Comparison of ENCODE assay signal across 7 mouse cellular contexts in genomic region chr10:60003213-60003752, GRCm38 (mm10). TPM values are rescaled to one million over a fixed set of nuclear protein-coding genes. Genes with fewer than 3 reads are reported as not detected.
DNase-seq lines count a peak whose midpoint lies in the region; ATAC-seq and TF ChIP-seq lines count a peak whose summit lies in the region.

No protein-coding gene starts in this region.

- H3K27me3 ChIP-seq in thymus, adult 2 months (ENCODE audit: control insufficient read depth, insufficient read depth, low read length), result no peaks in the 10 kb centered on the region
- H3K27me3 ChIP-seq in forebrain, embryonic 11.5 days (ENCODE audit: control insufficient read depth, insufficient read depth, low read length), result no peaks in the 10 kb centered on the region
- H3K27me3 ChIP-seq in liver, embryonic 13.5 days, result no peaks in the 10 kb centered on the region

- H3K4me3 ChIP-seq in thymus, adult 2 months (ENCODE audit: control insufficient read depth, insufficient read depth, low read length), result peak overlapping the region; percentile 61
- H3K4me3 ChIP-seq in forebrain, embryonic 11.5 days (ENCODE audit: low read depth, low read length), result peak overlapping the region; percentile 69
- H3K4me3 ChIP-seq in liver, embryonic 13.5 days (replicated peaks), result peak overlapping the region; percentile 79

- H3K9ac ChIP-seq in forebrain, embryonic 11.5 days (ENCODE audit: low read length), result peak overlapping the region; percentile 85
- peak overlapping the region; percentile 84 for H3K9ac ChIP-seq in liver, embryonic 13.5 days

- no peak; the same call in none of the 2 replicates for ATAC-seq in forebrain, embryonic 11.5 days (replicated peaks; ENCODE audit: low FRiP score)
- no peak for ATAC-seq in liver, embryonic 13.5 days (ENCODE audit: low read depth)
- no peak; the same call in 1 of the 2 replicates for ATAC-seq in granulocyte monocyte progenitor cell, adult 5-6 weeks (replicated peaks; ENCODE audit: poor library complexity, severe bottlenecking)

- H3K36me3 ChIP-seq in thymus, adult 2 months (ENCODE audit: control insufficient read depth, insufficient read depth, low read length), result no peaks in the 10 kb centered on the region
- H3K36me3 ChIP-seq in forebrain, embryonic 11.5 days (ENCODE audit: control insufficient read depth, insufficient read depth, low read length), result no peaks in the 10 kb centered on the region
- peaks cover 18% of the 10 kb centered on the region for H3K36me3 ChIP-seq in liver, embryonic 13.5 days

- 1% methylated on average over 21 of the region's 21 CpGs for WGBS in thymus, adult 2 months
- WGBS in forebrain, embryonic 11.5 days, result under 1% methylated on average over 21 of the region's 21 CpGs
- WGBS in liver, embryonic 13.5 days (ENCODE audit: insufficient replicate concordance), result 2% methylated on average over 21 of the region's 21 CpGs

- H3K9me3 ChIP-seq in forebrain, embryonic 11.5 days (ENCODE audit: control insufficient read depth, low read length), result no peaks in the 10 kb centered on the region
- H3K9me3 ChIP-seq in liver, embryonic 13.5 days (replicated peaks), result no peaks in the 10 kb centered on the region

- DNase-seq in thymus, adult 2 months, result no peak
- DNase-seq in thymus, postnatal 25 days, result no peak
- DNase-seq in forebrain, embryonic 11.5 days (ENCODE audit: low spot score), result no peak
- no peak for DNase-seq in liver, embryonic 13.5 days
- no peak for DNase-seq in adrenal gland, postnatal 36 days
- no peak for DNase-seq in urinary bladder, postnatal 14 days (ENCODE audit: low spot score)

- peaks cover 26% of the 10 kb centered on the region for H3K4me1 ChIP-seq in thymus, adult 2 months (replicated peaks; ENCODE audit: control insufficient read depth, insufficient read depth, low read length)
- 0 out of 2 replicates have a peak, but pooled peaks cover 6% of the 10 kb centered on the region for H3K4me1 ChIP-seq in forebrain, embryonic 11.5 days (replicated peaks; ENCODE audit: control insufficient read depth, insufficient read depth, low read length)
- H3K4me1 ChIP-seq in liver, embryonic 13.5 days (replicated peaks), result peaks cover 47% of the 10 kb centered on the region

- H3K4me2 ChIP-seq in forebrain, embryonic 11.5 days (ENCODE audit: low read depth, low read length, severe bottlenecking), result peak overlapping the region; percentile 85
- peak overlapping the region; percentile 87 for H3K4me2 ChIP-seq in liver, embryonic 13.5 days

- no peak for TF ChIP-seq POLR2A in thymus, adult 2 months (IDR thresholded peaks at IDR 0.05; ENCODE audit: control insufficient read depth, extremely low read depth, insufficient read depth, low read length, poor library complexity)

- peak overlapping the region; percentile 87 for H3K27ac ChIP-seq in thymus, adult 2 months (ENCODE audit: control insufficient read depth, insufficient read depth, low read length)
- peak overlapping the region; percentile 96 for H3K27ac ChIP-seq in forebrain, embryonic 11.5 days (ENCODE audit: low read depth, low read length)
- peak overlapping the region; percentile 100 for H3K27ac ChIP-seq in liver, embryonic 13.5 days

- no peak for TF ChIP-seq CTCF in thymus, adult 2 months (IDR thresholded peaks at IDR 0.05; ENCODE audit: borderline replicate concordance, control insufficient read depth, extremely low read depth, insufficient read depth, low read length, poor library complexity)

RNA-seq across cellular contexts. Expression of gene Anapc16, which starts 0.3 kb away (rescaled TPM):
- polyA plus RNA-seq in thymus, adult 2 months (2012; rRNA removed), result 108 and 136 TPM in 2 replicates
- polyA plus RNA-seq in forebrain, embryonic 11.5 days (2014; fragmentation: Nextera tagmentation; extraction: Ambion mirVana), result 94.6 and 99.4 TPM in 2 replicates
- polyA plus RNA-seq in liver, embryonic 13.5 days (2015; fragmentation: Nextera tagmentation; extraction: Ambion mirVana), result 46.4 and 52.7 TPM in 2 replicates
- total RNA-seq in adrenal gland, postnatal 36 days (2021), result 10 to 100 TPM; 67.5 to 72.7 TPM
- total RNA-seq in granulocyte monocyte progenitor cell, adult 5-6 weeks (2014; fragmentation: Nextera tagmentation), result 36.2 and 43.2 TPM in 2 replicates
- total RNA-seq in granulocyte monocyte progenitor cell, adult 5-6 weeks (2017), result 46.2 and 48.8 TPM in 2 replicates

RNA-seq across cellular contexts. Expression of gene Ascc1, which starts 0.7 kb away (rescaled TPM):
- polyA plus RNA-seq in thymus, adult 2 months (2012; rRNA removed), result 24.2 and 26.2 TPM in 2 replicates
- polyA plus RNA-seq in forebrain, embryonic 11.5 days (2014; fragmentation: Nextera tagmentation; extraction: Ambion mirVana), result 35.8 and 38.4 TPM in 2 replicates
- polyA plus RNA-seq in liver, embryonic 13.5 days (2015; fragmentation: Nextera tagmentation; extraction: Ambion mirVana), result 21.6 and 23.0 TPM in 2 replicates
- 10 to 100 TPM; 27.1 to 32.8 TPM for total RNA-seq in adrenal gland, postnatal 36 days (2021)
- 19.4 and 24.3 TPM in 2 replicates for total RNA-seq in granulocyte monocyte progenitor cell, adult 5-6 weeks (2014; fragmentation: Nextera tagmentation)
- total RNA-seq in granulocyte monocyte progenitor cell, adult 5-6 weeks (2017), result 24.8 and 34.2 TPM in 2 replicates

RNA-seq across cellular contexts. Expression of gene Ddit4, which starts 51.6 kb away (rescaled TPM):
- 157 and 190 TPM in 2 replicates for polyA plus RNA-seq in thymus, adult 2 months (2012; rRNA removed)
- polyA plus RNA-seq in forebrain, embryonic 11.5 days (2014; fragmentation: Nextera tagmentation; extraction: Ambion mirVana), result 7.4 and 9.5 TPM in 2 replicates
- 2.7 and 2.8 TPM in 2 replicates for polyA plus RNA-seq in liver, embryonic 13.5 days (2015; fragmentation: Nextera tagmentation; extraction: Ambion mirVana)
- total RNA-seq in adrenal gland, postnatal 36 days (2021), result 10 to 100 TPM; 76.4 to 98.7 TPM
- total RNA-seq in granulocyte monocyte progenitor cell, adult 5-6 weeks (2014; fragmentation: Nextera tagmentation), result 0.49 TPM in 1 of 2 replicates, not detected in the other
- total RNA-seq in granulocyte monocyte progenitor cell, adult 5-6 weeks (2017), result 2.0 and 2.2 TPM in 2 replicates

Comparison
In these comparisons a context has a peak if more than half of its experiments do, and no peak if none do; other contexts are left out.
1. RNA of gene Ddit4, which starts 51.6 kb away (polyA plus RNA-seq): 157 to 190 TPM in thymus, adult 2 months; 7.4 to 9.5 TPM in forebrain, embryonic 11.5 days and 2.7 to 2.8 TPM in liver, embryonic 13.5 days; every median in the first group is over 10 times any median in the second.
2. Peak in every context shown above with its lines, with median percentiles within 50 percentile points of each other: H3K27ac ChIP-seq and H3K4me3 ChIP-seq.